Mouse (Mus musculus): ENCODE results near the gene Cntnap2.
"Not testable (repeated sequence)": the region's sequence is repeated elsewhere in the genome, so short reads cannot be mapped to it uniquely, and the experiment has no call there.

Gene Cntnap2

GRCm38 (mm10) chr6:46362156-46362555 is 1303.0 kb downstream of the Cntnap2 start:
- no peak for DNase-seq

- DNase-seq, result no peak
These were observed 1339.8 kb downstream of the Cntnap2 start for GRCm38 (mm10) chr6:46398725-46399589.

GRCm38 (mm10) chr6:46414154-46414553 is 1355.0 kb downstream of the Cntnap2 start:
- no peak for DNase-seq

DNA sequence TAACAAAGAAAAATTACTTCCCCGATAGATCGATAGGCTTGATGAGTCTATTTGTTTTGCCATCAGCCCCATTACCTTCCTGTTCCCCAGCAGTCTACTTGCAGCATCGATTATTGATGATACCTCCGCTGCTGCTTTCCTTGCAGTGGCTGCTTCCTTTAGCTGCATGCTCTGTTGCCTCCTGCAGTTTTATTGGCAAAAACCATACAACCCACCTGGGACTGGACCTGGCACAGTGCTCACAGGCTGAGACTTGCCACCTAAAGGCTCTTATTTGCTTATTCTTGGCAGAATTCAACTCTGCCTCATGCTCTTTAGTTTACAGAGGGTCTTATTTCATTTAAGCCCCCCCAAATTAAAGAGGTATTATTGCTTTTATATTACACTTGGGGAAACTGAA is 1355.4 kb downstream of the Cntnap2 start:
- DNase-seq, result no peak

- no peak for DNase-seq
These were observed 1360.7 kb downstream of the Cntnap2 start for GRCm38 (mm10) chr6:46419827-46420226.

- DNase-seq, result no peak
These were observed 1361.2 kb downstream of the Cntnap2 start for GRCm38 (mm10) chr6:46420349-46420748.

GRCm38 (mm10) chr6:46428231-46428630 is 1369.1 kb downstream of the Cntnap2 start:
- DNase-seq, result no peak

DNA sequence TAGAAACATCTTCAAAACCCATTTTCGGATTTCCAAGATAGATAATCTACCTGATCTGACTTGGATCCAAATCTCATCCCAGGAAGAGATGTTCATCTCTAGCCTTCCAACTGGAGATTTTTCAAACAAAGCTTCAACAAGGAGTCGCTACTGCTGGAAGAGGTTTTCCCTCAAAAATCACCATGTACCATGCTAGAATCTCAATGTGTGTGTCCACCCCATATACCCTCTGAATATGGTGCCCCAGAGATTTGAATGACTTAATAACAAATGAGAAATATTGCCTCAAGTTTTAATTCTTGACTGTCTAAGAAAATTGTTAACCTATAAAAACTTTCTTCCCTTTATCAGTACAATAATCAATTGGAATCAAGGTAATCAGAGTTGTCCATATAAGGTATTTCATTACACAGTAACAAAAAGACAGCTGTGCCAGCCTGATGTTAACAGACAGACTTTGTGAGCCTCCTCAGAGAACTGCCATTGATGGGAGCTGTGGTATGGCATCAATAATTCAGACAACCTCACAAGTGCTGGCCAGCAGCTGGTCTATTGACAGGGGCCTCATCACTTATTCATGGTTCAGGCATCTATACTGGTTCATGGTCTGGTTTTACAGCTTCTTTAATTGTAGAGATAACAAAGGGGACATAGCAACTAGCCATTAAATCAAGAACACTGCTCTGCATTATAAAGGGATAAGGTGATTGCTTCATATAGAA is 1391.9 kb downstream of the Cntnap2 start:
- no peak for DNase-seq

- no peak for DNase-seq
These were observed 1413.5 kb downstream of the Cntnap2 start for GRCm38 (mm10) chr6:46472683-46473082.

- DNase-seq, result no peak
These were observed 1425.2 kb downstream of the Cntnap2 start for GRCm38 (mm10) chr6:46484392-46484791.

DNA sequence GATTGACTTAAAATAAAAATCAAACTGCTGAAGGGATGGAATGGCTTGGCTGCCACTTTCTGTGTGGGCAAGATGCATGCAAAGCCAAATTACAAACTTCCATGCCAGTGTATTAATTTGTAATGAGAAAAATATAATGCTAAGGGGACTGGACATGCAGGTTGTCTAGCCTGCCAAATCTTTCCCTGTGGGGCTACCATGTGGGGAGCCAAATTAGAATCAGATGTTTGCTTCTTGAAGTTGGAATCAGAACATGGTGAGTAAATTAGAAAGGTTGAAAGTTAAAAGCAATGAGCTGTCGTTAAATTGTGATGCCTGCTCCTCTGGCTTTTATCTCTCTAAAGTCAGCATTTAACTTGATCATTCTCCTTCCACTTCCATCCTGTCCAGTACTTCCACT is 1443.6 kb downstream of the Cntnap2 start:
- DNase-seq, result no peak

DNA sequence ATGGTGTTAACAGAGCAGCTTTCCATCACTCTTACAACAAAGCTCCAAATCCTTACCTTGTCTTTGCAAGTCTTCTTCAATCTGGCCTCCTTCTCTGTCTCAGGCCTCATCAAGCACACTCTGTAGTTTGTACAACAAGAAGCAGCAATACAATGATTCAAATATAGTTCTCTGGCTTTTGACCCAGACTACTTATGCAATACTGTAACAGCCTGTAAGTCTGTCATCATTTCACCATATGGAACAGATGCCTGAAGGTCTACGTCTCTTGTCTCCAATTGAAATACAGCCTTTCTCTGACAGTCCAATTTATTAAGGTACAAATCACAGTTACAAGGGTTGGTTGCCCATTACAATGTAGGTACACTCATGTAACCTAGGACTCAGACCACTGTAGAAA is 1453.7 kb downstream of the Cntnap2 start:
- no peak for DNase-seq

DNA sequence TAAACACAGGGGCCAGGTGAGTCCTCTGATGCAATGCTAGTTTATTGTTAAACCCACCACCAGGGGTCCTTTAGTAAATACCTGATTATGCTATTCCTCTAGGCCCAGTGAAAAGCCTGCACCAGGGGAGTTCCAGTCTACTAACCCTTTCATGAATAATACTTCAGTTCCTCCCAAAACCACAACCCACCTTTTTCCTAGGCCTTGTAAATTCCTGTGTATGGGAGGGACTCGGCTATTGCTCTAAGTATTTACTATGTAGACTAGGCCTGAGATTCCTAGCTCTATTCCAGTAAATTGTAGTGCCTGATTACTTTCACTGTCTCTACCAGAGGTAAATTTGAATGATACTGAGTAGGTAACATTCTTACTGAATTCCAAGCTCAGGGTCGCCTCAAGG is 1478.4 kb downstream of the Cntnap2 start:
- DNase-seq, result not testable (repeated sequence)

DNA sequence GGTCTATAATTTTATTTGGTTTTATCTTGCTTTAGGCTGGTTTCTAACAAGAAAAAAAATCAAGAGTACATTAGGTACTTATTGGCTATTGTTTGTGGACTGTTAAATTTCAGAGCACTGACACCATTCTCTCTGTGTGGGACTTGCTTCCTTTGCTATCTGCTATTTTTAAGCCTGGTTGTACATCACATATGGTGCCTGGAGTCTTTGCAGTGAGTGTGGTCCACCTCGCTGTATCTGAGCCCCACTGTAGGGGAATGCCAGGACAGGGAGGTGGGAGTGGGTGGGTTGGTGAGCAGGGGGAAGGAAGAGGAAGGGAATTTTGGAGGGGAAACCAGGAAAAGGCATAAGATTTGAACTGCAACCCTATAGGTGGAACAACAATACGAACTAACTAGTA is 1504.3 kb downstream of the Cntnap2 start:
- DNase-seq, result no peak

GRCm38 (mm10) chr6:46575055-46575454 is 1515.9 kb downstream of the Cntnap2 start:
- no peak for DNase-seq

- DNase-seq, result no peak
These were observed 1553.2 kb downstream of the Cntnap2 start for GRCm38 (mm10) chr6:46612365-46612764.

DNA sequence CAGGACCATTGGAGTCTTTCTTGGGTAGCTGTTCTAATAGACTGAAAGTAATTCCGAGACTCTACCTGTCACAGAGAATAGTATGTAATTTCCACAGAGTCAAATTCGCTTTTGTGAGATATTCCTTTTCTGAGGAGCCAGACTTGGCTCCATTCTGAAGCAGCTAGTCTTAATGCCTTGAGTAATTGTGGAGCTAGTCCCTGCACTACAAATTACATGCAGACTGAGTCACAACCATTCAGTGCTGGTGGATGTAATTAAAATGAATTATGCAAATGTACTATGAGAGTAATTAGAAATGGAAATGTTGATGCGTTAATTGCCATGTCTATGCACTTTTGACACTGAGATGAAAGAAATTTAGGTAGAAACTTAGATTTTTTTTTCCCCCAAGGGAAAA is 1553.7 kb downstream of the Cntnap2 start:
- DNase-seq, result no peak

DNA sequence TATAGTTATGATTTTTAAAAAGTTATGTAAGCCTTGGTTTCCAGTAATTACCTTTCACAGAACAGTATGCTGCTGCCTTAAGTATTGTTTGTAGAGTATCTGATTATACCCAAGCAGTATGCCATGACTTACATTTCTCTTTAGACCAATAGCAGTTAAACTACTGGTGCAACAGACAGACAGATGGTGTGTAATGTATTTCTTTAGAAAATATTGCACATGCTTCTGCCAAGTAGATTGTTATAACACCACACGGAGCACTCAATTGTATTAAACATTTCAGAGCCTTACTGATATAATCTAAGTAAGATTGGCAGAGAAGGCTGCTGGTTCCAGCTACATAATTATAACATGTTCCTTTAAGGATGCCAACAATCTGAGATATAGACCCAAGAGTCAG is 1609.9 kb downstream of the Cntnap2 start:
- no peak for DNase-seq

DNA sequence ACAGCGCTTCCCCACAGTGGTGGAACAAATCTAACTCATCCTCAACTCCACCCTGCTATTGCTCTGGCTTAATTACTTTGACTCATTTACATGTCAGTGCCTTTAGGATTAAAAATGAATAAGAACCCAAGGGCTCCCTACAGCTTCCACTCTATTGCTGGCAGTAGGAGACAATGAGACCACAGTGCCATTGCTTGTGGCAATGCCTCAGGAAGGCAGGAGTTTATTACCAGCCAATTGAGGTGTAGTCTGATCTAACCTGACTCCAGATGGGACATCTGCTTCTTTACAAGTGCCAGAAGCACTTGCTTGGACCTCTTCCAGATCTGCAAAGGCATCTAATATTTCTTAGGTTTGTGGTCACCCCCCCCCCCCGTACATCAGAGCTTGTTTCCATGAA is 1615.9 kb downstream of the Cntnap2 start:
- DNase-seq, result no peak

- no peak for DNase-seq
These were observed 1616.5 kb downstream of the Cntnap2 start for GRCm38 (mm10) chr6:46675621-46676020.

- no peak for DNase-seq
These were observed 1637.0 kb downstream of the Cntnap2 start for GRCm38 (mm10) chr6:46696187-46696586.

DNA sequence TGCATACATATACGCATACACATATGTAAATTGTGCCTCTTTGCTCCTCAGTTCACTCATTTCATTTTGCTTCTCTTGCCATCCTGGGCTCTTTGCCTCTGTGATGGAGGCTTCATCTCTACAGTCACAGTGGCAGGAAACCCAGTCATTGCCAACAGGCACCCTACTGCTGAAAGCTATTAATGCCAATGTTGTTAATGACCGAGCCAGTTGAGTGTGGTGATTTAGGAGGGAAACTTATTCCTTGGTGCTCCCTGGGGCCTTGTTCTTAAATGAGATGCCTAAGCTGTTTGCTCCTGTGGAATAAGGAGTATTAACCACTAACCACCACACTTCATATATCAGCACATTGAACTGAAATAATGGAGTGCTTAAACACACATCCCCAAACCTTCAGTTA is 1640.2 kb downstream of the Cntnap2 start:
- DNase-seq, result no peak

- no peak for DNase-seq
These were observed 1645.4 kb downstream of the Cntnap2 start for GRCm38 (mm10) chr6:46704293-46705170.
